Mouse (Mus musculus) cerebellum, adult 2 months (tissue): ENCODE results near the gene Slc17a3.

ENCODE experiments used
- CTCF ChIP-seq: fragments of 200-500 bp; IDR thresholded peaks from 2 replicates; pipeline ENCODE4 v1.5.1; 2011; ENCODE audit warnings: low read depth, mild to moderate bottlenecking, control low read depth, low read length, moderate library complexity, borderline replicate concordance; ENCODE audit not compliant: insufficient read depth
- POLR2A ChIP-seq: fragments of 200-500 bp; IDR thresholded peaks from 2 replicates; pipeline ENCODE4 v1.6.1; 2011; ENCODE audit warnings: low read length, control low read depth, borderline replicate concordance; ENCODE audit not compliant: insufficient read depth

DNA sequence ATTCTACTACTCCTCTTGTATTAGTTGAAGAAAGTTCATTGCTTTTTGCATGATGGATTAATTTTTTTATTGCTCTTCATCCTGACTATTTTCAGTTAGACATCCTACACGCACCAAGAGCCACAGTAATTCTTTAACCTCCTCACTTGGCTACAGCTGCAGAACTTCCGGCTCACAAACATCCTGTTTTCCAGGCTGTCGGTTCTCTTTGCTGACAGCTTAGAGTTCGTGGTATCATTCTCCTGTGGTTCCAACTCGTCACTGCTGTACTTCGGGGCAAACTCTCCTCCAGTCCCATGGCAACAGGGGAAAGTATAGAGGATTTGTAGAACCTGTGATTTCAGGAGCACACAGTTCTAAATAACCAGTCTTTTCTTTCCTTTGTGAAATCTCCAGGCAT is 59.0 kb downstream of the Slc17a3 start:
- TF ChIP-seq CTCF (no peak), POLR2A (no peak)
